Mouse (Mus musculus) CD4-positive helper T cell, adult 2 months (primary cell): ENCODE results near the gene Adal.
A peak's percentile ranks its signal among the peaks of the same experiment; 100 is the strongest.

Experiments
- DNase-seq: peaks from one replicate; pipeline ENCODE4 v3.0.0-alpha.2; 2012; ENCODE audit warnings: low read depth, missing footprints, low spot score

Adal gene

GRCm38 (mm10) chr2:121178828-121179479, 38.7 kb downstream of the Adal start:
- peak; percentile 10 for DNase-seq

- no peak for DNase-seq
Measured at GRCm38 (mm10) chr2:121183431-121183830, 43.2 kb downstream of the Adal start.

- no peak for DNase-seq
Measured at GRCm38 (mm10) chr2:121184142-121184541, 43.9 kb downstream of the Adal start.

GRCm38 (mm10) chr2:121188530-121188929, 48.3 kb downstream of the Adal start:
- DNase-seq, result no peak

- DNase-seq, result no peak
Measured at GRCm38 (mm10) chr2:121195466-121195865, 55.2 kb downstream of the Adal start.

- no peak for DNase-seq
Measured at GRCm38 (mm10) chr2:121204276-121204675, 64.0 kb downstream of the Adal start.
